Mouse (Mus musculus) layer of hippocampus, postnatal 10 days (tissue): ENCODE measurements around the gene Gm10272. TPM values are rescaled to one million over a fixed set of nuclear protein-coding genes. Genes with fewer than 3 reads are reported as not detected.
"Not testable (repeated sequence)": the region's sequence is repeated elsewhere in the genome, so short reads cannot be mapped to it uniquely, and the experiment has no call there.

Experiments
- DNase-seq, 2 experiments: peaks; one replicate each; pipeline ENCODE4 v3.0.0; 2021; ENCODE audit warnings: low spot score in 2 of 2
- total RNA-seq, 2 experiments: library from RNA; stranded (reverse); gene quantifications; 2 replicates each; pipeline ENCODE4 v1.2.3; 2021

The Gm10272 gene
- total RNA-seq, 2 experiments from 2014 or later = not detected

- no peak for DNase-seq
Measured at GRCm38 (mm10) chr10:77726186-77726585, 19.8 kb downstream of the Gm10272 start, which contains the start of gene Gm10100. Gm10100 (plus strand) TSS chr10:77726486.

- DNase-seq = no peak
Measured at GRCm38 (mm10) chr10:77728280-77728679, 21.9 kb downstream of the Gm10272 start.

DNA sequence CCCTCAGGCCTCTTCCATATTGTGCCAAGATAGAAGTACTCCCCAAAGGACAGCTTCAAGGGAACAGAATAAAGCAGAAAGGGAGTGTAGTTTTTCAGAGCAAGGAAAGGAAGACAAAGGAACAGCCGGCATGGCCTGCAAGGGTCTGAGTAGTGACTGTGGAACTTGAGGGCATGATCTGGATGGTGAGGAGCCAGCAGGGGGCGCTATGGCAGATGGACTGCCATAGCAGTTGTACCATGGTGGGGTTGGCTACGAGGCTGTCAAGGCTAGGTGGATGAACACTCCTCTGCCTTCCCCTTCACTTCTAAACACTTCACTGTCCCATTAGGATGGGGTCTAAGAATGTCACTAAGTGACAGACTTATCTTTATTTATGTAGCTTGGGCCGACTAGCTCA, 22.8 kb downstream of the Gm10272 start:
- no peak for DNase-seq

DNA sequence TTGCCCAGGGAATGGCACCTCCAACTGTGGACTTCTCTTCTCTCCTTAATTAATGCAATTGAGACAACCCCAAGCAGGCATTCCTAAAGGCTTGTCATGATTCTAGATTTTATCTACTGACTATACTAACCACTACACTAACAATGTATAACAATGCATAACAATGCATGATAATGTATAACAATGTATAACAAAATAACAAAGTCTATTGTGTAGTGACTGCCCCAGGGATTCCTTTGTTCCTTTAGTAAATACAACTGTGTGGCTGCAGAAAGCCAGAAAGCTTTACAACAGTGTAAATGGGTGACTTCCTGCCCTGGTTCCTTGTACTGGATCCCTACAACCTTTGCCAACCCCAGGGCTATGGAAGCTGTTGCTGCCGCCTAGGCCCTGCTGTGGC, 29.5 kb downstream of the Gm10272 start:
- DNase-seq = no peak

GRCm38 (mm10) chr10:77738929-77739328, 32.5 kb downstream of the Gm10272 start:
- no peak for DNase-seq

- peak in 1 of 2 experiments; percentile 32 for DNase-seq
Measured at GRCm38 (mm10) chr10:77741924-77742688, 35.7 kb downstream of the Gm10272 start, which contains the start of gene Gm18596. Gm18596 (minus strand) TSS chr10:77742638.

DNA sequence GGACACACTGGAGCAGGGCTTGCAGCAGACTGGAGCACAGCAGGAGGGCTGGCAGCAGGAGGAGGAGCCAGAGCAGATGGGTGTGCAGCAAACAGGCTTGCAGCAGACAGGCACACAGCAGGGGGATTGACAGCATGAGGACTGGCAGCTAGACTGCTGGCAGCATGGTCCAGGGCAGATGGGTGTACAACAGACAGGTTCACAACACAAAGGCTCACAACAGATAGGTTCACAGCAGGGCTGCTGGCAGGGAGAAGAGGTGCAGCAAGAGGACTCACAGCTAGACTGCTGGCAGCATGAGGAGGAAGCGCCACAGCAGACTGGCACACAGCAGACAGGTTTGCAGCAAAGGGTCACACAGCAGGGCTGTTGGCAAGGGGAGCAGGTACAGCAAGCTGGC, 44.3 kb downstream of the Gm10272 start:
- DNase-seq = not testable (repeated sequence)

DNA sequence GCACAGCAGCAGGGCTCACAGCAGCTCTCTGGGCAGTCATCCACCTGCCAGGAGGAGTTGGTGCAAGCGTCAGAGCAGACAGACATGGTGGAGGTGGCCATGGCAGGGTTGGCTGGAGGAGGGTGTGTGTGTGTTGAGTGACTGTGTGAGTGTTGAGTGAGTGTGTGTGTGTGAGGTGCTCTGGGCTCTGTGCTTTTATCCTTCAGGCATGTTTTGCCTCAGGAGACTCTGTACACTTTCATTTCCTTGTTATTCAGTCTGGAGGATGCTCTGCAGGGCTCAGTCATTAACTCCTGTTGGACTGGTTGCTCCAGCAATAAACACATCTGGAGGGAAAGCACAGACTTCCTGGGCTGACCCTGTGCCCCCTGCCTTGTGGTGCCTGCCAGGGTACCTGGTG, 44.8 kb downstream of the Gm10272 start, which contains the start of gene Gm9736:
TSS of gene Gm9736 (minus strand) at position 101 of the 400 bp plus-strand sequence.
- DNase-seq = not testable (repeated sequence)

DNA sequence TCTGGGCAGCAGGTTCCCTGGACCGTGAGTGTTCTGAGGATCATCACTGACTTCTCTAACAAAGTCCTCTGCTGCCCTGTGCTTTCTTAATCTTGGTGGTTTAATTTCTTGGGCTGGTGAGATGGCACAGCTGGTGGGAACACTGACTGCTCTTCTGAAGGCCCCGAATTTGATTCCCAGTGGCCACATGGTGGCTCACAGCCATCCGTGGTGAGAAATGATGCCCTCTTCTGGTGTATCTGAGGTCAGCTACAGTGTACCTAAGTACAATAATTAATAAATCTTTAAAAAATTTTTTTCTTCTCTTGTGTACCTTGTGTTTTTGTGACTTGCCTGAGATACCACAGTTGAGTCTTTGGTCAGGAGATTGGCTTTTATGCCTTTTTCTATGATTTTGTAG, 45.9 kb downstream of the Gm10272 start:
- not testable (repeated sequence) for DNase-seq

- DNase-seq = no peak
Measured at GRCm38 (mm10) chr10:77753448-77753847, 47.0 kb downstream of the Gm10272 start.

Other genes with a start within 250 kb of the Gm10272 start
- gene Fam207a, start 190.8 kb upstream of the Gm10272 start, total RNA-seq = 10 to 100 TPM; 36.5 to 39.7 TPM
- gene Itgb2, start 176.4 kb upstream of the Gm10272 start, total RNA-seq = 1 to 10 TPM; 3.5 to 3.8 TPM
- 10 to 100 TPM; 71.6 to 82.0 TPM for gene Pttg1ip, start 124.9 kb upstream of the Gm10272 start, total RNA-seq
- gene Sumo3, start 100.5 kb upstream of the Gm10272 start, total RNA-seq = 100 to 1,000 TPM; 129 to 156 TPM
- gene Gm49325, start 100.4 kb upstream of the Gm10272 start, total RNA-seq = 10 to 100 TPM; 17.9 to 34.8 TPM
- gene Ube2g2, start 84.4 kb upstream of the Gm10272 start, total RNA-seq = 10 to 100 TPM; 46.6 to 54.3 TPM
- not detected for gene Tspear, start 20.1 kb upstream of the Gm10272 start, total RNA-seq
- not detected for gene Gm19402, start 15.9 kb upstream of the Gm10272 start, total RNA-seq
- not detected for gene Gm9508, start 9.4 kb upstream of the Gm10272 start, total RNA-seq
- not detected for gene Gm10024, start 4.8 kb downstream of the Gm10272 start, total RNA-seq
- gene Gm10142, start 9.2 kb downstream of the Gm10272 start, total RNA-seq = not detected
- gene Krtap12-1, start 14.0 kb downstream of the Gm10272 start, total RNA-seq = not detected
- not detected for gene Gm10100, start 19.9 kb downstream of the Gm10272 start, total RNA-seq
- gene Gm18596, start 36.0 kb downstream of the Gm10272 start, total RNA-seq = not detected
- gene Gm9736, start 44.7 kb downstream of the Gm10272 start, total RNA-seq = not detected
- not detected for gene Gm3233, start 53.1 kb downstream of the Gm10272 start, total RNA-seq
- gene Gm3238, start 64.7 kb downstream of the Gm10272 start, total RNA-seq = not detected
- gene Gm7138, start 70.3 kb downstream of the Gm10272 start, total RNA-seq = not detected
- not detected for gene Gm3250, start 75.9 kb downstream of the Gm10272 start, total RNA-seq
- not detected for gene Gm7137, start 81.6 kb downstream of the Gm10272 start, total RNA-seq
- not detected for gene Gm9639, start 88.5 kb downstream of the Gm10272 start, total RNA-seq
- not detected for gene Gm19668, start 92.5 kb downstream of the Gm10272 start, total RNA-seq
- not detected for gene Gm9507, start 105.2 kb downstream of the Gm10272 start, total RNA-seq
- not detected for gene Gm2696, start 108.1 kb downstream of the Gm10272 start, total RNA-seq
- not detected for gene Krtap10-4, start 120.5 kb downstream of the Gm10272 start, total RNA-seq
- gene Krtap10-10, start 129.3 kb downstream of the Gm10272 start, total RNA-seq = not detected
- gene Gm36176, start 140.2 kb downstream of the Gm10272 start, total RNA-seq = not detected
- not detected for gene Gm10318, start 146.2 kb downstream of the Gm10272 start, total RNA-seq
- gene Gm3285, start 155.3 kb downstream of the Gm10272 start, total RNA-seq = not detected
- 10 to 100 TPM; 19.2 to 20.6 TPM for gene Lrrc3, start 195.9 kb downstream of the Gm10272 start, total RNA-seq